Mouse (Mus musculus) bone marrow macrophage, adult 2 months (primary cell): ENCODE measurements around the gene Hist1h2ad.

ENCODE experiments used
- CTCF ChIP-seq: IDR thresholded peaks from 2 replicates; pipeline ENCODE4 v1.5.1; 2012; ENCODE audit warnings: low read depth, mild to moderate bottlenecking, low read length, moderate library complexity
- POLR2A ChIP-seq: IDR thresholded peaks from 2 replicates; pipeline ENCODE4 v1.6.1; 2012; ENCODE audit warnings: mild to moderate bottlenecking, low read depth, low read length, borderline replicate concordance

- no peak for TF ChIP-seq CTCF
- peak; percentile 89 for TF ChIP-seq POLR2A
Observed at GRCm38 (mm10) chr13:23554925-23555838, 19.0 kb upstream of the Hist1h2ad start.
